Mouse (Mus musculus) NIH3T3 (cell line): Measurements from ENCODE around the gene Dscam.

Source experiments
- DNase-seq: peaks from one replicate; pipeline ENCODE4 v3.0.0-alpha.2; 2012; ENCODE audit warnings: low read depth

The Dscam gene

GRCm38 (mm10) chr16:96877271-96877670 is 293.3 kb downstream of the Dscam start:
- no peak for DNase-seq

- DNase-seq = no peak
Observed at GRCm38 (mm10) chr16:96872799-96873198, 297.8 kb downstream of the Dscam start.

- peak; percentile 57 for DNase-seq
Observed at GRCm38 (mm10) chr16:96857571-96857970, 313.0 kb downstream of the Dscam start.

- DNase-seq = no peak
Observed at GRCm38 (mm10) chr16:96855060-96855459, 315.5 kb downstream of the Dscam start.

- DNase-seq = peak; percentile 54
Observed at GRCm38 (mm10) chr16:96852383-96852782, 318.2 kb downstream of the Dscam start.

GRCm38 (mm10) chr16:96848916-96849315 is 321.6 kb downstream of the Dscam start:
- DNase-seq = no peak

- DNase-seq = no peak
Observed at GRCm38 (mm10) chr16:96846585-96846984, 324.0 kb downstream of the Dscam start.

- DNase-seq = no peak
Observed at GRCm38 (mm10) chr16:96846113-96846512, 324.4 kb downstream of the Dscam start.

GRCm38 (mm10) chr16:96845475-96846098 is 325.0 kb downstream of the Dscam start:
- DNase-seq = no peak

- DNase-seq = no peak
Observed at GRCm38 (mm10) chr16:96843691-96844400, 326.7 kb downstream of the Dscam start.

- no peak for DNase-seq
Observed at GRCm38 (mm10) chr16:96842829-96843360, 327.7 kb downstream of the Dscam start.

- peak; percentile 12 for DNase-seq
Observed at GRCm38 (mm10) chr16:96819649-96820048, 350.9 kb downstream of the Dscam start.

GRCm38 (mm10) chr16:96806298-96806697 is 364.3 kb downstream of the Dscam start:
- DNase-seq = no peak

- no peak for DNase-seq
Observed at GRCm38 (mm10) chr16:96802636-96803035, 367.9 kb downstream of the Dscam start.

- DNase-seq = no peak
Observed at GRCm38 (mm10) chr16:96801650-96802237, 368.8 kb downstream of the Dscam start.

- peak; percentile 37 for DNase-seq
Observed at GRCm38 (mm10) chr16:96795431-96795830, 375.1 kb downstream of the Dscam start.

GRCm38 (mm10) chr16:96791307-96791706 is 379.2 kb downstream of the Dscam start:
- no peak for DNase-seq

- no peak for DNase-seq
Observed at GRCm38 (mm10) chr16:96788286-96788685, 382.3 kb downstream of the Dscam start.

GRCm38 (mm10) chr16:96779021-96779420 is 391.5 kb downstream of the Dscam start:
- DNase-seq = no peak

GRCm38 (mm10) chr16:96774245-96774644 is 396.3 kb downstream of the Dscam start:
- DNase-seq = no peak

- DNase-seq = no peak
Observed at GRCm38 (mm10) chr16:96767985-96768384, 402.6 kb downstream of the Dscam start.

GRCm38 (mm10) chr16:96767508-96767907 is 403.0 kb downstream of the Dscam start:
- DNase-seq = no peak

GRCm38 (mm10) chr16:96761225-96761624 is 409.3 kb downstream of the Dscam start:
- DNase-seq = no peak
